Mouse (Mus musculus) small intestine, adult 2 months (tissue): ENCODE measurements around the gene Wwox.

Experiments used
- CTCF ChIP-seq: fragments of 200-500 bp; IDR thresholded peaks from 2 replicates; pipeline ENCODE4 v1.5.1; 2012; ENCODE audit warnings: low read depth, mild to moderate bottlenecking, control low read depth, inconsistent platforms, low read length, moderate library complexity, mixed read lengths; ENCODE audit not compliant: insufficient replicate concordance, insufficient read length; ENCODE audit errors: extremely low read depth
- POLR2A ChIP-seq: fragments of 200-500 bp; IDR thresholded peaks from 2 replicates; pipeline ENCODE4 v1.6.1; 2012; ENCODE audit warnings: low read depth, mild to moderate bottlenecking, control low read depth, inconsistent platforms, low read length, moderate library complexity

DNA sequence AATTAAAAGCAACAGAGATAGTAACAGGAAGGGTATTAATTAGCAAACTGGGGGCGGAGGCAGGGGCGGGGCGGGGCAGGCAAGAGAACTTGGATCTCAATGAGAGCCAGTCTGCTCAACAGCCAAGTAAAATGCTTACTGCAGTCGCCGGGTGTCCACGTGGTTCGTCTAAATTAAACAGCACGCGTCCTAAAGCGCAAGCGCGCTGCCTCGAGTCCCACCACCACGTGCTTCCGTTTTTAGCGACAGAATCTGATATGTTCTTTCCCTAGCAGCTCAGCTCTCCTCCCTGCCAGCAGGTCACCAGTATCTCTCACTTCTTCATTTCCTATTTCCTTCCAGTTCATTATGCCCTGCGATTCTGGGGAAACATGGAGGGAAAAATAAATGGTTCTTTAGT lies 693.7 kb downstream of the Wwox start:
- TF ChIP-seq CTCF (no peak), POLR2A (no peak)
